Mouse (Mus musculus) intestine, postnatal 0 days (tissue): ENCODE data around the gene Rfx7. TPM values are rescaled to one million over a fixed set of nuclear protein-coding genes. Genes with fewer than 3 reads are reported as not detected.

Experiments
- ATAC-seq: fragments of 200-750 bp; cut with Nextera tagmentation; 2 replicates; pipeline ENCODE4 v1.8.0; 2017; ENCODE audit warnings: mild to moderate bottlenecking, moderate TSS enrichment, moderate library complexity
- H3K27ac ChIP-seq: fragments of 300-500 bp; sonication (generic); 2 replicates; pipeline ENCODE4 v1.5.1; 2014; ENCODE audit warnings: mild to moderate bottlenecking, low read depth, low read length, moderate library complexity
- H3K27me3 ChIP-seq: fragments of 300-500 bp; sonication (generic); replicated peaks from 2 replicates; pipeline ENCODE4 v1.6.1; 2014; ENCODE audit warnings: low read length, mixed read lengths; ENCODE audit not compliant: control insufficient read depth, insufficient read depth
- H3K36me3 ChIP-seq: fragments of 300-500 bp; sonication (generic); 2 replicates; pipeline ENCODE4 v1.6.1; 2014; ENCODE audit warnings: mild to moderate bottlenecking, moderate library complexity; ENCODE audit not compliant: control insufficient read depth, insufficient read depth
- H3K4me1 ChIP-seq: fragments of 300-500 bp; sonication (generic); replicated peaks from 2 replicates; pipeline ENCODE4 v1.6.1; 2014; ENCODE audit warnings: antibody characterized with exemption, low read length, mixed read lengths; ENCODE audit not compliant: control insufficient read depth, insufficient read depth
- H3K4me2 ChIP-seq: fragments of 300-500 bp; sonication (generic); replicated peaks from 2 replicates; pipeline ENCODE4 v1.6.1; 2014; ENCODE audit warnings: low read depth, mild to moderate bottlenecking, moderate library complexity
- H3K4me3 ChIP-seq: fragments of 300-500 bp; sonication (generic); 2 replicates; pipeline ENCODE4 v1.5.1; 2014; ENCODE audit warnings: low read depth, low read length
- H3K9ac ChIP-seq: fragments of 300-500 bp; sonication (generic); 2 replicates; pipeline ENCODE4 v1.6.1; 2014; ENCODE audit warnings: mild to moderate bottlenecking, low read depth, low read length
- H3K9me3 ChIP-seq: fragments of 300-500 bp; sonication (generic); 2 replicates; pipeline ENCODE4 v1.6.1; 2016; ENCODE audit warnings: mixed run types; ENCODE audit not compliant: control insufficient read depth
- CTCF ChIP-seq: sonication (generic); IDR thresholded peaks from 2 replicates; pipeline ENCODE4 v1.5.1; 2016; ENCODE audit warnings: low read depth, mild to moderate bottlenecking, control low read depth, antibody characterized with exemption, moderate library complexity
- WGBS: fragments of 180-500 bp; shearing (Covaris S2); extraction: QIAGEN DNeasy Blood & Tissue Kit; methylation state at CpG from one replicate; pipeline ENCODE4 v1.1.7; 2014; 5-methylcytosine and 5-hydroxymethylcytosine counted together
- polyA plus RNA-seq: library from polyadenylated mRNA; unstranded; fragments of >200 nt; fragmentation: Nextera tagmentation; extraction: Ambion mirVana; gene quantifications from 2 replicates; pipeline ENCODE4 v1.2.1, GENCODE M21; 2015

The Rfx7 gene
- polyA plus RNA-seq, 1 experiment from 2014 or later: 6.9 TPM

DNA sequence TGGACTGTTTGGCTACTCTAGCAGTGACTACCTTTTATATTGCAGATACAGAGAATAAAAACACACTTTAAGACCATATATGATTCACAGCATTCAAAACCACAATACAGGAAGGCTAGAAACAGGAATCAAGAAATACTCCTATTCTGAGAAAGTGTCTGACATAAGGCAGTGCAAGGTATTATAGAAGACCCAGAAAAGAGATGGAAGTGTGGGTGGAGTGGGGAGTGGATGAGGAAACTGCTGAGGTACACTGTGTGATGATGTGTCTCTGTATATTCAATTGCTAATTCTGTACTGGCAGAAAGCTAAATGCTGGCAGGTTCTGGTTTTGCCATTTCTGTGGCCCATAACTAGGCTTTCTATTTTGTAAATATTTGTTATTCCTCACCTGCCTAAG, 11.2 kb upstream of the Rfx7 start:
- no peak overlapping the region for H3K4me3 ChIP-seq
- H3K9me3 ChIP-seq: no peaks in the 10 kb centered on the region
- TF ChIP-seq CTCF: no peak
- no peaks in the 10 kb centered on the region for H3K27me3 ChIP-seq
- H3K4me1 ChIP-seq: no peaks in the 10 kb centered on the region
- H3K27ac ChIP-seq: no peak overlapping the region
- no peak overlapping the region for H3K9ac ChIP-seq
- no peaks in the 10 kb centered on the region for H3K36me3 ChIP-seq
- H3K4me2 ChIP-seq: no peak overlapping the region
- ATAC-seq: no peak

- no peak for TF ChIP-seq CTCF
- H3K4me3 ChIP-seq: no peak overlapping the region
- H3K4me2 ChIP-seq: no peak overlapping the region
- no peaks in the 10 kb centered on the region for H3K36me3 ChIP-seq
- no peak overlapping the region for H3K27ac ChIP-seq
- no peaks in the 10 kb centered on the region for H3K27me3 ChIP-seq
- no peak for ATAC-seq
- no peaks in the 10 kb centered on the region for H3K9me3 ChIP-seq
- H3K9ac ChIP-seq: no peak overlapping the region
- whole genome bisulfite sequencing: 90% methylated on average over 1 of the region's 1 CpGs
- H3K4me1 ChIP-seq: no peaks in the 10 kb centered on the region
Measured at GRCm38 (mm10) chr9:72526091-72526490, 5.9 kb upstream of the Rfx7 start.

GRCm38 (mm10) chr9:72530237-72530636, 1.8 kb upstream of the Rfx7 start:
- H3K4me3 ChIP-seq: no peak overlapping the region
- no peaks in the 10 kb centered on the region for H3K9me3 ChIP-seq
- H3K27ac ChIP-seq: peak overlapping the region; percentile 99
- TF ChIP-seq CTCF: peak; percentile 100
- H3K9ac ChIP-seq: no peak overlapping the region
- ATAC-seq: peak; percentile 34
- H3K27me3 ChIP-seq: no peaks in the 10 kb centered on the region
- H3K4me2 ChIP-seq: peak overlapping the region; percentile 91
- no peaks in the 10 kb centered on the region; the same call in 1 of the 2 replicates for H3K36me3 ChIP-seq
- under 1% methylated on average over 12 of the region's 12 CpGs for WGBS
- no peaks in the 10 kb centered on the region for H3K4me1 ChIP-seq

- peak overlapping the region; percentile 99 for H3K27ac ChIP-seq
- 16% methylated on average over 4 of the region's 4 CpGs for WGBS
- no peaks in the 10 kb centered on the region for H3K27me3 ChIP-seq
- peak; percentile 77 for ATAC-seq
- peak overlapping the region; percentile 96; the same call in 1 of the 2 replicates for H3K9ac ChIP-seq
- no peak for TF ChIP-seq CTCF
- H3K4me1 ChIP-seq: no peaks in the 10 kb centered on the region
- H3K4me3 ChIP-seq: peak overlapping the region; percentile 96
- H3K4me2 ChIP-seq: peak overlapping the region; percentile 91
- H3K36me3 ChIP-seq: no peaks in the 10 kb centered on the region; the same call in 1 of the 2 replicates
- H3K9me3 ChIP-seq: no peaks in the 10 kb centered on the region
Measured at GRCm38 (mm10) chr9:72530824-72531223, 1.2 kb upstream of the Rfx7 start.

DNA sequence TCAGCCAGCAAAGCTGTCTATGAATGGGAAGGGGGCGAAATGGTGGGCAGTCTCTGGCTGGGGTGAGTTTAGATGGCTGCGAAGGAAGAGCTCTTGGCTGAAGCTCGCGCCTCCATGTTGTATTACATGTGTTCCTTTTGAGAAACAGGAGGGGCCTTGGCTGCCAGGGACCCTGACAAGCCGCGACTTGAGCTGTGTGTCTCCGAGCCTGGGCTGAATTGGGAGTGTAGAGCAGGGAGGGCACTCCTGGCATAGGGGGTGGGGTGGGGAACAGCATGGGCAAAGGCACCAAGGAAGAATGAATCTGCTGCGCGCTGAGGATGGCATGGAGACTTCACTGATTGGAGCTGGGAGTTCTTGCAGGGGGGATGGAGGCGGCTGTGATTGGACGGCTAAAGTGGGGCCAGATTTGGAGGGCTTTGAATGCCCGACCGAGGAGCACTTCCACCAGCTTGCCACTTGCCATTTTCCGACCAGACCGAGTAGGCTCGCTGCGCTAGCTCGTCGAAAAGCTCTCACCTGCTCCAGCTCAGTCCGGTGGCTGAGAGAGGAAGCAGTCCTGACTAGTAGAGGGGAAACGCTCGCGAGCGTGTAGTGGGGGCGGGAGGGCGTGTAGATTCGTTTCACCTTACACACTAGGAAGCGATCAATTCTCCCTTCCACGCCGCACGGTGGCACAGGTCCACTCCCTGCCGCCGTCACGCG, 597 bp upstream of the Rfx7 start:
- Histone ChIP-seq H3K4me3 (peak overlapping the region; percentile 96), H3K4me2 (peak overlapping the region; percentile 91), H3K27me3 (no peaks in the 10 kb centered on the region), H3K36me3 (no peaks in the 10 kb centered on the region; the same call in 1 of the 2 replicates), H3K4me1 (no peaks in the 10 kb centered on the region), H3K9me3 (no peaks in the 10 kb centered on the region), H3K27ac (peak overlapping the region; percentile 99), H3K9ac (peak overlapping the region; percentile 96)
- ATAC-seq: peak; percentile 71
- TF ChIP-seq CTCF: peak; percentile 28; the same call in 1 of the 2 replicates
- WGBS: under 1% methylated on average over 30 of the region's 35 CpGs

GRCm38 (mm10) chr9:72532381-72533088, 495 bp downstream of the Rfx7 start:
- no peaks in the 10 kb centered on the region; the same call in 1 of the 2 replicates for H3K36me3 ChIP-seq
- no peaks in the 10 kb centered on the region for H3K27me3 ChIP-seq
- 1% methylated on average over 46 of the region's 55 CpGs for WGBS
- peak overlapping the region; percentile 96 for H3K4me3 ChIP-seq
- H3K4me2 ChIP-seq: peak overlapping the region; percentile 91
- H3K9me3 ChIP-seq: no peaks in the 10 kb centered on the region
- no peak for TF ChIP-seq CTCF
- peak overlapping the region; percentile 96 for H3K9ac ChIP-seq
- ATAC-seq: peak; percentile 17
- peak overlapping the region; percentile 99 for H3K27ac ChIP-seq
- no peaks in the 10 kb centered on the region for H3K4me1 ChIP-seq
